In genomic region chr3:101418740-101419652, GRCm38 (mm10) we compare ENCODE assay signal across 23 mouse cellular contexts. TPM values are rescaled to one million over a fixed set of nuclear protein-coding genes. Genes with fewer than 3 reads are reported as not detected.
DNase-seq lines count a peak whose midpoint lies in the region; ATAC-seq lines count a peak whose summit lies in the region.
"Had no signal": no experiment of that assay in that cellular context is flagged by ENCODE, and none has a peak within 500 bp of the region (broad histone marks: within the 10 kb centered on the region; RNA-seq: fewer than 3 reads in every experiment).

No protein-coding gene starts in this region.

- H3K27me3 ChIP-seq in heart, embryonic 10.5 days (ENCODE audit: insufficient read depth, poor library complexity, severe bottlenecking), result no peaks in the 10 kb centered on the region
- no peaks in the 10 kb centered on the region for H3K27me3 ChIP-seq in kidney, embryonic 16.5 days (ENCODE audit: insufficient read depth, low read length)
- no peaks in the 10 kb centered on the region for H3K27me3 ChIP-seq in intestine, embryonic 16.5 days (replicated peaks; ENCODE audit: control insufficient read depth, insufficient read depth, low read length)
- H3K27me3 ChIP-seq in forebrain, embryonic 15.5 days, result no peaks in the 10 kb centered on the region
- H3K27me3 ChIP-seq: CH12.LX; embryonic facial prominence, embryonic 15.5 days; forebrain, embryonic 13.5 days; heart, embryonic 15.5 days; lung, embryonic 15.5 days; neural tube, embryonic 12.5 days; stomach, embryonic 15.5 days had no signal

- peak overlapping the region; percentile 10; the same call in 1 of the 2 replicates for H3K4me2 ChIP-seq in kidney, embryonic 16.5 days (replicated peaks; ENCODE audit: low read depth, low read length)
- no peak overlapping the region for H3K4me2 ChIP-seq in intestine, embryonic 16.5 days (ENCODE audit: low read depth, low read length)
- H3K4me2 ChIP-seq in forebrain, embryonic 15.5 days (replicated peaks), result no peak overlapping the region
- H3K4me2 ChIP-seq: embryonic facial prominence, embryonic 15.5 days; forebrain, embryonic 13.5 days; heart, embryonic 15.5 days; lung, embryonic 15.5 days; neural tube, embryonic 12.5 days; stomach, embryonic 15.5 days had no signal

- no peak for ATAC-seq in kidney, embryonic 16.5 days (ENCODE audit: low FRiP score, low TSS enrichment)
- peak; percentile 83 for ATAC-seq in megakaryocyte, adult 5-6 weeks (ENCODE audit: poor library complexity, severe bottlenecking)
- ATAC-seq in intestine, embryonic 16.5 days, result no peak
- no peak for ATAC-seq in forebrain, embryonic 15.5 days (replicated peaks)
- ATAC-seq: forebrain, embryonic 13.5 days; inflammation-experienced regulatory T-cells, adult 6 months had no signal

- no peaks in the 10 kb centered on the region for H3K36me3 ChIP-seq in heart, embryonic 10.5 days
- H3K36me3 ChIP-seq in kidney, embryonic 16.5 days (ENCODE audit: insufficient read depth, low read length), result no peaks in the 10 kb centered on the region
- no peaks in the 10 kb centered on the region for H3K36me3 ChIP-seq in intestine, embryonic 16.5 days (ENCODE audit: control insufficient read depth, insufficient read depth, low read length)
- H3K36me3 ChIP-seq in forebrain, embryonic 15.5 days, result no peaks in the 10 kb centered on the region
- H3K36me3 ChIP-seq: embryonic facial prominence, embryonic 15.5 days; heart, embryonic 15.5 days; lung, embryonic 15.5 days; neural tube, embryonic 12.5 days; stomach, embryonic 15.5 days had no signal

- 48% methylated on average over 18 of the region's 18 CpGs for WGBS in heart, embryonic 10.5 days
- 39% methylated on average over 18 of the region's 18 CpGs for WGBS in kidney, embryonic 16.5 days
- 60% methylated on average over 18 of the region's 18 CpGs for WGBS in intestine, embryonic 16.5 days
- WGBS in forebrain, embryonic 15.5 days, result 89% methylated on average over 18 of the region's 18 CpGs

- peak overlapping the region; percentile 65 for H3K27ac ChIP-seq in heart, embryonic 10.5 days
- H3K27ac ChIP-seq in kidney, embryonic 16.5 days (ENCODE audit: low read length), result no peak overlapping the region
- H3K27ac ChIP-seq in intestine, embryonic 16.5 days (ENCODE audit: low read length), result no peak overlapping the region
- no peak overlapping the region for H3K27ac ChIP-seq in forebrain, embryonic 15.5 days (replicated peaks)
- H3K27ac ChIP-seq: embryonic facial prominence, embryonic 15.5 days; forebrain, embryonic 13.5 days; heart, embryonic 15.5 days; lung, embryonic 15.5 days; neural tube, embryonic 12.5 days; stomach, embryonic 15.5 days had no signal

- no peak overlapping the region for H3K9ac ChIP-seq in kidney, embryonic 16.5 days (replicated peaks; ENCODE audit: low read length)
- H3K9ac ChIP-seq in intestine, embryonic 16.5 days (ENCODE audit: low read depth, low read length), result no peak overlapping the region
- no peak overlapping the region for H3K9ac ChIP-seq in forebrain, embryonic 15.5 days (replicated peaks)
- H3K9ac ChIP-seq: embryonic facial prominence, embryonic 15.5 days; forebrain, embryonic 13.5 days; heart, embryonic 15.5 days; lung, embryonic 15.5 days; neural tube, embryonic 12.5 days; stomach, embryonic 15.5 days had no signal

- no peak for DNase-seq in heart, embryonic 10.5 days (ENCODE audit: low spot score)
- no peak for DNase-seq in heart, postnatal 4 days
- DNase-seq in kidney, postnatal 36 days, result no peak
- DNase-seq in liver, result peak; percentile 55
- DNase-seq: adrenal gland, adult 8-10 months; cerebellum, adult 9-11 months; embryo, embryonic 11 days; layer of hippocampus, postnatal 36 days; spleen, adult 18-20 months; thymus, adult 2 months had no signal

- H3K9me3 ChIP-seq in heart, embryonic 10.5 days, result no peaks in the 10 kb centered on the region
- no peaks in the 10 kb centered on the region for H3K9me3 ChIP-seq in kidney, embryonic 16.5 days (ENCODE audit: low read length)
- H3K9me3 ChIP-seq in intestine, embryonic 16.5 days (ENCODE audit: control insufficient read depth, low read length), result no peaks in the 10 kb centered on the region
- H3K9me3 ChIP-seq in forebrain, embryonic 15.5 days, result no peaks in the 10 kb centered on the region
- H3K9me3 ChIP-seq: embryonic facial prominence, embryonic 15.5 days; forebrain, embryonic 13.5 days; heart, embryonic 15.5 days; lung, embryonic 15.5 days; megakaryocyte, embryonic 14.5 days; neural tube, embryonic 12.5 days; stomach, embryonic 15.5 days had no signal

- H3K4me1 ChIP-seq in heart, embryonic 10.5 days, result peaks cover 79% of the 10 kb centered on the region
- H3K4me1 ChIP-seq in kidney, embryonic 16.5 days (ENCODE audit: insufficient read depth, low read length), result peaks cover 14% of the 10 kb centered on the region
- 0 out of 2 replicates have a peak, but pooled peaks cover 2% of the 10 kb centered on the region for H3K4me1 ChIP-seq in intestine, embryonic 16.5 days (ENCODE audit: control insufficient read depth, insufficient read depth, low read length)
- no peaks in the 10 kb centered on the region for H3K4me1 ChIP-seq in forebrain, embryonic 15.5 days

- no peak overlapping the region for H3K4me3 ChIP-seq in heart, embryonic 10.5 days
- H3K4me3 ChIP-seq in kidney, embryonic 16.5 days (ENCODE audit: low read length), result no peak overlapping the region
- H3K4me3 ChIP-seq in intestine, embryonic 16.5 days (ENCODE audit: low read length), result no peak overlapping the region
- no peak overlapping the region for H3K4me3 ChIP-seq in forebrain, embryonic 15.5 days
- H3K4me3 ChIP-seq: embryonic facial prominence, embryonic 15.5 days; forebrain, embryonic 13.5 days; heart, embryonic 15.5 days; lung, embryonic 15.5 days; megakaryocyte, embryonic 14.5 days; neural tube, embryonic 12.5 days; stomach, embryonic 15.5 days had no signal

RNA-seq across cellular contexts. Expression of gene Igsf3, which starts 42.1 kb away (rescaled TPM):
- 41.9 and 45.9 TPM in 2 replicates for polyA plus RNA-seq in heart, embryonic 10.5 days (2016; fragmentation: Nextera tagmentation; extraction: Ambion mirVana)
- 10 to 100 TPM; 26.9 to 29.8 TPM for total RNA-seq in heart, postnatal 4 days (2021)
- polyA plus RNA-seq in kidney, embryonic 16.5 days (2015; fragmentation: Nextera tagmentation; extraction: Ambion mirVana), result 24.8 and 26.1 TPM in 2 replicates
- 0.11 TPM in 1 of 2 replicates, not detected in the other for total RNA-seq in megakaryocyte, adult 5-6 weeks (2015)
- 0.40 and 0.57 TPM in 2 replicates for total RNA-seq in megakaryocyte, adult 5-6 weeks (2017)
- polyA plus RNA-seq in intestine, embryonic 16.5 days (2015; fragmentation: Nextera tagmentation; extraction: Ambion mirVana), result 17.9 and 19.2 TPM in 2 replicates
- 87.3 and 95.0 TPM in 2 replicates for polyA plus RNA-seq in forebrain, embryonic 15.5 days (2015; fragmentation: Nextera tagmentation; extraction: Ambion mirVana)
